Mouse (Mus musculus) midbrain, embryonic 12.5 days (tissue): ENCODE data around the gene Zfp12. TPM values are rescaled to one million over a fixed set of nuclear protein-coding genes. Genes with fewer than 3 reads are reported as not detected.
A peak's percentile ranks its signal among the peaks of the same experiment; 100 is the strongest.

Experiments used
- ATAC-seq: fragments of 200-750 bp; cut with Nextera tagmentation; 2 replicates; pipeline ENCODE4 v1.8.0; 2017; ENCODE audit warnings: low read depth, moderate TSS enrichment, moderate library complexity; ENCODE audit not compliant: low FRiP score
- H3K27ac ChIP-seq: fragments of 300-500 bp; sonication (generic); replicated peaks from 2 replicates; pipeline ENCODE4 v1.5.1; 2016; ENCODE audit warnings: mild to moderate bottlenecking
- H3K27me3 ChIP-seq: fragments of 300-500 bp; sonication (generic); 2 replicates; pipeline ENCODE4 v1.6.1; 2016; ENCODE audit warnings: mild to moderate bottlenecking
- H3K36me3 ChIP-seq: fragments of 300-500 bp; sonication (generic); 2 replicates; pipeline ENCODE4 v1.6.1; 2016
- H3K4me1 ChIP-seq: fragments of 300-500 bp; sonication (generic); 2 replicates; pipeline ENCODE4 v1.6.1; 2016
- H3K4me2 ChIP-seq: fragments of 300-500 bp; sonication (generic); replicated peaks from 2 replicates; pipeline ENCODE4 v1.6.1; 2016; ENCODE audit warnings: mild to moderate bottlenecking, moderate library complexity
- H3K4me3 ChIP-seq: fragments of 300-500 bp; sonication (generic); 2 replicates; pipeline ENCODE4 v1.5.1; 2016; ENCODE audit warnings: mild to moderate bottlenecking
- H3K9ac ChIP-seq: fragments of 300-500 bp; sonication (generic); replicated peaks from 2 replicates; pipeline ENCODE4 v1.6.1; 2016; ENCODE audit warnings: mild to moderate bottlenecking, moderate library complexity
- H3K9me3 ChIP-seq: fragments of 300-500 bp; sonication (generic); 2 replicates; pipeline ENCODE4 v1.6.1; 2016; ENCODE audit warnings: mild to moderate bottlenecking
- WGBS: fragments of 180-500 bp; shearing (Covaris S2); methylation state at CpG from one replicate; pipeline ENCODE4 v1.1.7; 2016; 5-methylcytosine and 5-hydroxymethylcytosine counted together
- polyA plus RNA-seq: library from polyadenylated mRNA; unstranded; fragments of >200 nt; fragmentation: Nextera tagmentation; extraction: Ambion mirVana; gene quantifications from 2 replicates; pipeline ENCODE4 v1.2.1, GENCODE M21; 2016

Zfp12 gene
- polyA plus RNA-seq, 1 experiment from 2014 or later, result 28.2 TPM

DNA sequence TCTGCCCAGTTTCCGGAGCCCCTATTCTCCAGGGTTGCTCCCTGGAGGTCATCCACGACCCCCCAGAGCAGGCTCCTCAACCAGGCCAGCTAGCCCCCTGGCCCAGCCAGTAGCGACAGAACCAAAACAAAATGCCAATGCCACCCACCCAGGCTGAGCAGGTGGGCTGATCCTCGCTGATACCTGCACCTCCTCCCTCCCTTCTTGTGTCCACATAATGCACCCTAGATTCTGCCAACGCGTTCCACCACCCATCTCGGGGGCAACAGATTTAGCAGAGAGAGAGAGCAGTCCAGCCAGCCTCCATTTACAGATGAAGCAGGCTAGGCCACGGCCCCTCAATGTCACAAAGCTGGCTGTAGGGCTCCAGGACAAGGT is 34.0 kb downstream of the Zfp12 start:
- H3K4me2 ChIP-seq, result peak overlapping the region; percentile 97
- peaks cover 10% of the 10 kb centered on the region for H3K36me3 ChIP-seq
- WGBS, result 24% methylated on average over 8 of the region's 8 CpGs
- H3K4me3 ChIP-seq, result peak overlapping the region; percentile 97
- H3K9me3 ChIP-seq, result no peaks in the 10 kb centered on the region
- peak overlapping the region; percentile 83 for H3K27ac ChIP-seq
- no peak for ATAC-seq
- no peaks in the 10 kb centered on the region for H3K27me3 ChIP-seq
- peaks cover 25% of the 10 kb centered on the region for H3K4me1 ChIP-seq
- H3K9ac ChIP-seq, result peak overlapping the region; percentile 99

DNA sequence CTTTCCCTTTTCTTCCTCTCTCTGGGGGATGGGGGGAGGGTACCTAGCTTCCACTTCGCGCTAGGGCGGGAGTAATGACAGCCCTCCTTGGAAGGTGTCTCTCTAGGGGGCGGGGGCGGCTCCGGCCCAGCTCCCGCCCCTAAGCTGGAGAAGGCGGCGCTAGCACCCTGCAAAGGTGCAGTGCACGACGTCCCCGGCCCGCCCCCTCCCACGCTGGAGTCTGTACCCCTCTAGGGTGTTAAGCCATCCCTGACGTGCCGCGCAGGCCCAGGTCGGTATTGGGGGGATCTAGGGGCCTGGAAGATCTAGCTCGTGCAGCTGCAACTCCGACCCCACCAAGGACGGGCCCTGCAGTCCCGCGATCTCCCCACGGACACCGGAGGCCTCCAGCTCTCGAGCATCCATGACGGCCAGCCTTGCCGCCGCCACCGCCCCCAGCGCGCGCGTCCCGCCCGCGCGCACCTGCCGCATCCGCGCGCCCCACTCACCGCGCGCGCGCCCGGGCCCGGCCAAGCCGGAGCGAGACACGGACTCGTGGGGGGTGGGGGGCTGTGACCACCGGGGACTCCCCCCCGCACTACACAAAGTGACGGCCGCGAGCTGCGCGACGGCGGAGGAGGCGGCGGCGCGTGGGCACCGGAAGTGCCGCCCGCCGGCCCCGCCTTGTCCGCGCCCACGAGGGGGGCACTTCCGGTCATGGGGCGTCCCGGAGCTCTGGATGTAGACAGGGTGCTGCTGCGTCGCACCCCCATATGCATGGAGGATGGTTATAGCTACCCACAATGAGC is 34.6 kb downstream of the Zfp12 start, which contains the start of gene Zfp316:
Gene Zfp316 (minus strand): TSS at position 660 of the 788 bp plus-strand sequence.
- Histone ChIP-seq H3K27ac (peak within 1 kb of the TSS; percentile 83), H3K36me3 (peaks cover 4% of the 10 kb centered on the region), H3K4me3 (peak within 1 kb of the TSS; percentile 97), H3K27me3 (peaks cover 3% of the 10 kb centered on the region; the same call in 1 of the 2 replicates), H3K4me2 (peak within 1 kb of the TSS; percentile 97), H3K9me3 (no peaks in the 10 kb centered on the region), H3K4me1 (peaks cover 25% of the 10 kb centered on the region), H3K9ac (peak within 1 kb of the TSS; percentile 99)
- ATAC-seq, result peak; percentile 91
- under 1% methylated on average over 69 of the region's 79 CpGs for WGBS

- no peaks in the 10 kb centered on the region for H3K9me3 ChIP-seq
- peak overlapping the region; percentile 83 for H3K27ac ChIP-seq
- H3K36me3 ChIP-seq, result no peaks in the 10 kb centered on the region
- peak overlapping the region; percentile 99 for H3K9ac ChIP-seq
- peak overlapping the region; percentile 97 for H3K4me2 ChIP-seq
- 6% methylated on average over 10 of the region's 12 CpGs for WGBS
- peak overlapping the region; percentile 97 for H3K4me3 ChIP-seq
- ATAC-seq, result peak; percentile 45
- peaks cover 6% of the 10 kb centered on the region; the same call in 1 of the 2 replicates for H3K27me3 ChIP-seq
- H3K4me1 ChIP-seq, result peaks cover 25% of the 10 kb centered on the region
Measured at GRCm38 (mm10) chr5:143270151-143270519, 35.2 kb downstream of the Zfp12 start.

- H3K36me3 ChIP-seq, result no peaks in the 10 kb centered on the region
- ATAC-seq, result no peak
- H3K27me3 ChIP-seq, result peaks cover 6% of the 10 kb centered on the region; the same call in 1 of the 2 replicates
- H3K4me3 ChIP-seq, result no peak overlapping the region
- no peak overlapping the region for H3K4me2 ChIP-seq
- 84% methylated on average over 6 of the region's 6 CpGs for WGBS
- H3K27ac ChIP-seq, result no peak overlapping the region
- no peaks in the 10 kb centered on the region for H3K9me3 ChIP-seq
- peaks cover 22% of the 10 kb centered on the region for H3K4me1 ChIP-seq
- no peak overlapping the region for H3K9ac ChIP-seq
Measured at GRCm38 (mm10) chr5:143271642-143272041, 36.7 kb downstream of the Zfp12 start.

DNA sequence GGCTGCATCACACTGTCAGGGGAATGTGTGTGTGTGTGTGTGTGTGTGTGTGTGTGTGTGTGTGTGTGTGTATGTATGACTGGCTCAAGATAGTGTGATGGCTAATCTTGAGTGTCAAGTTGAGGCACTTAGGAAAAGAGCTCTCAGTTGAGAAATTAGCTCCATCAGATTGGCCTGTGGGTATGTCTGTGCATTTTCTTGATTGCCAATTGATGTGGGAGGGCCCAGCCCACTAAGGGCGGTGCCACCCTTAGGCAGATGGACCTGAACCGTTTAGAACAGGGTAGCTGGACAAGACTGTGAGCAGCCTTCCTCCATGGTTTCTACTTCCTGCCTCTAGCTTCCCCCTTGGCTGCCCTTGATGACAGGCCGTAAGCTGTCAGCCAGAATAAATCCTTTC is 37.1 kb downstream of the Zfp12 start:
- no peak overlapping the region for H3K4me2 ChIP-seq
- no peak for ATAC-seq
- no peaks in the 10 kb centered on the region for H3K36me3 ChIP-seq
- no peak overlapping the region for H3K9ac ChIP-seq
- H3K27me3 ChIP-seq, result peaks cover 6% of the 10 kb centered on the region; the same call in 1 of the 2 replicates
- 75% methylated on average over 3 of the region's 3 CpGs for WGBS
- H3K9me3 ChIP-seq, result no peaks in the 10 kb centered on the region
- H3K4me3 ChIP-seq, result no peak overlapping the region
- H3K4me1 ChIP-seq, result peaks cover 22% of the 10 kb centered on the region
- H3K27ac ChIP-seq, result no peak overlapping the region

DNA sequence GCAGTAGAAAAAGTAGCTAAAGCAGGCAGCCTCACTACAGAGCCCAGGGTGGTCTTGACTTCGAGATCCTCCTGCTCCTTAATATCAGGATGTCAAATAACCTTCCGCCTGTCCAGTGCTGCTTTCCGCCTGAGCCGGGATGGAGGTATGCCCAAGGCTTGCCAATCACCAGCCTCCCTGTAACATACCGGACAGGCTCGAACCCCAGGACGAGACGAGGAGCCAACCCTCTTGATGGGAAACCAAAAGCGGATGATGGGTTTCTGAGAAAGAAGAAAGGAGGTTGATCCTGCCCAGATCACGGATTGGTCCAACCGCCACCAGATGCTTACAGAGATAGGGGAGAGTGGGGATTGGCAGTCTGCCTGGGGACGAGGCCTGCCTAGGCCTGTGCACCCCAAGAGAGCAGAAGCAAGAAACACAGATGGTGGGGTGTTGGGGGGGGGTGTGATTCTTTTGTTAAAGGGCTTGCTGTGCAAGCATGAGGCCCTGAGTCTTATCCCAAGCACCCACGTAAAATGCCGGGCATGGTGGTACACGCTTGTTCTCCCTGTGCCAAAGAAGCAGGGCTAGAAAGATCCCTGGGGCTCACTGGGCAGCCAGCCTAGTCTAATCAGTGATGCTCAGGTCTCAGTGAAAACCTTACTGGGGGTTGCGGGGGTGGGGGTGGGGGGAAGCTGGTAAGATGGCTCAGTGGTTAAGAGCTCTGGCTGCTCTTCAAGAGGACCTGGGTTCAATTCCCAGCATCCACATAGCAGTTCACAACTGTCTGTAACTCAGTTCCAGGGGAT is 37.8 kb downstream of the Zfp12 start:
- H3K27ac ChIP-seq, result no peak overlapping the region
- WGBS, result 90% methylated on average over 16 of the region's 16 CpGs
- H3K9ac ChIP-seq, result no peak overlapping the region
- H3K4me2 ChIP-seq, result no peak overlapping the region
- no peak for ATAC-seq
- H3K9me3 ChIP-seq, result no peaks in the 10 kb centered on the region
- H3K4me1 ChIP-seq, result peaks cover 22% of the 10 kb centered on the region
- H3K36me3 ChIP-seq, result no peaks in the 10 kb centered on the region
- peaks cover 6% of the 10 kb centered on the region; the same call in 1 of the 2 replicates for H3K27me3 ChIP-seq
- H3K4me3 ChIP-seq, result no peak overlapping the region

- WGBS, result 60% methylated on average over 5 of the region's 5 CpGs
- no peaks in the 10 kb centered on the region for H3K9me3 ChIP-seq
- H3K4me1 ChIP-seq, result peaks cover 5% of the 10 kb centered on the region
- no peak overlapping the region for H3K27ac ChIP-seq
- ATAC-seq, result no peak
- no peak overlapping the region for H3K4me2 ChIP-seq
- H3K9ac ChIP-seq, result no peak overlapping the region
- H3K4me3 ChIP-seq, result no peak overlapping the region
- no peaks in the 10 kb centered on the region for H3K36me3 ChIP-seq
- H3K27me3 ChIP-seq, result peaks cover 6% of the 10 kb centered on the region; the same call in 1 of the 2 replicates
Measured at GRCm38 (mm10) chr5:143275761-143276160, 40.8 kb downstream of the Zfp12 start.

DNA sequence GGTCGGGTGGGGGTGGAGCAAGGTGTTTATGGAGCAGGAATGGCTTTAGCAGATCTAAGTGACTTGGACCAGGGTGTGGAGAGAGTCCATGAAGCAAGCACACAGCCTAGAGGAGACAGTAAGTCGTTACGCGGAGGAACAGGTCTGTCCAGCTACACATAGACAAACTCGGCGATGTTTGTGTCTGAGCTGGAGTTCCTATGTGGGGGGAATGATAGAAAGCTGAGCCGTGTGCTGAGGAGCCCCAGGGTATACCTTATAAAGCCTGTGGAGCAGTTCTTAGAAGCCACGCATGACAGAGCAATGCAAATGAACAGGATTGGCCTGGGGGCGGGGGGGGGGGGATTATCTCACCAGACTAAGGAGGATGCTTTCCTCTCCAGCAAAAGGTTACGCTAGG is 44.3 kb downstream of the Zfp12 start:
- H3K36me3 ChIP-seq, result no peaks in the 10 kb centered on the region
- peaks cover 6% of the 10 kb centered on the region for H3K27me3 ChIP-seq
- H3K9me3 ChIP-seq, result no peaks in the 10 kb centered on the region
- no peak overlapping the region for H3K9ac ChIP-seq
- 25% methylated on average over 10 of the region's 10 CpGs for WGBS
- no peak overlapping the region for H3K27ac ChIP-seq
- H3K4me2 ChIP-seq, result no peak overlapping the region
- no peaks in the 10 kb centered on the region for H3K4me1 ChIP-seq
- no peak overlapping the region for H3K4me3 ChIP-seq
- no peak for ATAC-seq

DNA sequence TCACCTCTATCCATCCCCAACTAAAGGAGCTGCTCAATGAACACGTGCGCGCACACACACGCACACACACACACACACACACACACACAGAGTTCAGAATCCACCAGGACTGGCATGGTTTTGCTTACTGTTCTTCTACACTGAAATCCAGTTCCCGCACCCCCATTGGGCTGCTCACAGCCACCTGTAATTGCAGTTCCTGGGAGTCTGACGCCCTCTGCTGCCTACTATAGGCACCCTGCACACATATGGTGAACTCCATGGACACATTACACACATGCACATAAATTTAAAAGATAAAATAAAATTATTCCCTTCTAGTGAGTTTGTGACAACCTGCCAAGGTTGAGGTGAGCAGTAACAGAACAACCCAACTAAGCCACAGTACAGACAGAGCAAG is 49.8 kb downstream of the Zfp12 start:
- Histone ChIP-seq H3K27ac (no peak overlapping the region), H3K9ac (no peak overlapping the region), H3K4me2 (no peak overlapping the region), H3K9me3 (no peaks in the 10 kb centered on the region), H3K4me3 (no peak overlapping the region), H3K27me3 (peaks cover 55% of the 10 kb centered on the region), H3K36me3 (no peaks in the 10 kb centered on the region), H3K4me1 (peaks cover 13% of the 10 kb centered on the region)
- no peak for ATAC-seq
- 38% methylated on average over 6 of the region's 6 CpGs for WGBS

- peaks cover 85% of the 10 kb centered on the region for H3K27me3 ChIP-seq
- peak overlapping the region; percentile 43 for H3K9ac ChIP-seq
- ATAC-seq, result no peak
- peak overlapping the region; percentile 54 for H3K4me2 ChIP-seq
- H3K27ac ChIP-seq, result no peak overlapping the region
- no peaks in the 10 kb centered on the region for H3K9me3 ChIP-seq
- H3K36me3 ChIP-seq, result no peaks in the 10 kb centered on the region
- 3% methylated on average over 48 of the region's 48 CpGs for WGBS
- peaks cover 13% of the 10 kb centered on the region for H3K4me1 ChIP-seq
- peak overlapping the region; percentile 32 for H3K4me3 ChIP-seq
Measured at GRCm38 (mm10) chr5:143287774-143288328, 52.9 kb downstream of the Zfp12 start.

DNA sequence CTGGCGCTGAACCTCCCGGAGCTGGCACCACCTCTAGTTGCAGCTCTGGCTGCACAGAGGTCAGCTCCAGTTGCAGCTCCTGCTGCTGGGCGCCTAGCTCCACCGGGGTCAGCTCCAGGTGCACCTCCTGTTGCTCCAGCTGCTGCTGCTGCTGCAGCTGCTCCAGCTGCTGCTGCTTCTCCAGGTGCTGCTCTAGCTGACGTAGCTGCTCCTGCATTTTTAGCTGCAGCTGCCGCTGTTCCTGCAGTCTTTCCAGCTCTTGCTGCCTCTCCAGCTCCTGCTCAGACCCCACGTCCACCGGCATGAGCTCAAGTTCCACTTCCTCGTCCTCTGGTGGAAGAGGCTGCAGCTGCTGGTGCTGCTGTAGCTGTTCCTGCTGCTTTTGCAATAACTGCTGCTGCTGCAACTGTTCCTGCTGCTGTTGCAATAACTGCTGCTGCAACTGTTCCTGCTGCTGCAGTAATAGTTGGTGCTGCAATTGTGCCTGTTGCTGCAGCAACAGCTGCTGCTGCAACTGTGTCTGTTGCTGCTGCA is 53.5 kb downstream of the Zfp12 start:
- 9% methylated on average over 9 of the region's 9 CpGs for WGBS
- Histone ChIP-seq H3K9ac (no peak overlapping the region), H3K27ac (no peak overlapping the region), H3K4me1 (peaks cover 17% of the 10 kb centered on the region), H3K9me3 (no peaks in the 10 kb centered on the region), H3K27me3 (peaks cover 91% of the 10 kb centered on the region), H3K36me3 (no peaks in the 10 kb centered on the region), H3K4me3 (peak overlapping the region; percentile 32), H3K4me2 (peak overlapping the region; percentile 54)
- no peak for ATAC-seq
